Mouse (Mus musculus) spleen, postnatal 14 days (tissue): ENCODE results near the gene Fam189a2.

Source experiments
- DNase-seq, 2 experiments: peaks; one replicate each; pipeline ENCODE4 v3.0.0; 2021 to 2022; ENCODE audit warnings: low spot score in 2 of 2

The Fam189a2 gene

GRCm38 (mm10) chr19:24030871-24031556, at the start of gene Fam189a2:
TSS of gene Fam189a2 (minus strand) at chr19:24031019.
- no peak for DNase-seq

- no peak for DNase-seq
Measured at GRCm38 (mm10) chr19:24077658-24078057, 46.8 kb upstream of the Fam189a2 start.

GRCm38 (mm10) chr19:24076536-24076935, 45.7 kb upstream of the Fam189a2 start:
- DNase-seq = no peak

GRCm38 (mm10) chr19:24075927-24076326, 45.1 kb upstream of the Fam189a2 start:
- DNase-seq = no peak

GRCm38 (mm10) chr19:24073155-24073554, 42.3 kb upstream of the Fam189a2 start:
- no peak for DNase-seq

GRCm38 (mm10) chr19:24064348-24064895, 33.6 kb upstream of the Fam189a2 start:
- DNase-seq = no peak

GRCm38 (mm10) chr19:24063585-24063984, 32.8 kb upstream of the Fam189a2 start:
- DNase-seq = no peak

GRCm38 (mm10) chr19:24058851-24059250, 28.0 kb upstream of the Fam189a2 start:
- DNase-seq = no peak

GRCm38 (mm10) chr19:24058021-24058420, 27.2 kb upstream of the Fam189a2 start:
- no peak for DNase-seq

- DNase-seq = no peak
Measured at GRCm38 (mm10) chr19:24056880-24057279, 26.1 kb upstream of the Fam189a2 start.

GRCm38 (mm10) chr19:24054904-24055303, 24.1 kb upstream of the Fam189a2 start:
- DNase-seq = no peak

- no peak for DNase-seq
Measured at GRCm38 (mm10) chr19:24054265-24054664, 23.4 kb upstream of the Fam189a2 start.

GRCm38 (mm10) chr19:24050514-24050913, 19.7 kb upstream of the Fam189a2 start:
- no peak for DNase-seq

- no peak for DNase-seq
Measured at GRCm38 (mm10) chr19:24049329-24049728, 18.5 kb upstream of the Fam189a2 start.

GRCm38 (mm10) chr19:24046395-24046993, 15.7 kb upstream of the Fam189a2 start:
- DNase-seq = no peak

- DNase-seq = no peak
Measured at GRCm38 (mm10) chr19:24042387-24042786, 11.6 kb upstream of the Fam189a2 start.

- no peak for DNase-seq
Measured at GRCm38 (mm10) chr19:24039061-24039853, 8.4 kb upstream of the Fam189a2 start.

GRCm38 (mm10) chr19:24034367-24034766, 3.5 kb upstream of the Fam189a2 start:
- DNase-seq = no peak

GRCm38 (mm10) chr19:24032654-24033236, 1.9 kb upstream of the Fam189a2 start:
- no peak for DNase-seq

GRCm38 (mm10) chr19:24030511-24030870, 328 bp downstream of the Fam189a2 start:
- no peak for DNase-seq

GRCm38 (mm10) chr19:24029616-24030510, 956 bp downstream of the Fam189a2 start:
- no peak for DNase-seq
